Mouse (Mus musculus): ENCODE data around the gene Prdm1.

Gene Prdm1

DNA sequence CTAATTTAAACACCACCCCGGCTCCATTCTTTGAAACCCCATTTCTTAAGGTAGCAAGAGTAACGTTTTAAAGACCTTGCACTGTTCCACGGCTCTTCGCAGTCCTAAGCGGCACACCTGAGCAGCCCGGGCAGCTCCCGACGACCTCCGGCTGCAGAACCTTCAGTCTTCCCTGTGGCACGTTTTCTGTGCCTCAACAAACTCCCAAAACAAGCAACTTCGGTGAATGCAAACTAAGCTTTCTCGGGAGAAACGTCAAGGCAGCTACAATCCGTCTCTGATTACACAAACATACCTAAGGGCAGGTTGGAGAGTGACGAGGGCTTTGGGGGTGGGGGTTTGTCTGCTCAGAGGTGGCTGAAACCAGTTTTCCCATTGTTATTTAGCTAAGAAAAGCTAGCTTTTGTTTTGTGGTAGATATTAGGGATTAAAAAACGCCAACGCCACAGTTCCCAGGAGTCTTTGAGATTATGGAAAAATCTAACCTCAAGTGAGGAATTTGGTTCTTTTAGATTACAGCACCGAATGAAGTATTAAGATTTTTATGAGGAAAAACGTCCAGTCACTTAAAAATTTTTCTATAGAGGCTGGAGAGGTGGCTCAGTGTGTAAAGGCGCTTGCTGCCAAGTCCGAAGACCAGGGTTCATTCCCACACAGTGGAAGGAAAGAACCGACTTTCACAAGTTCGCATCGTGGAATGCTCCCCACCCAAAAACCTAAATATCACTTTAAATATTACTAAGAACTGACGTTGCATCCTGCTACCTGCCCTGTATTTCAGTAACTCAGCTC is at the start of gene Prdm1:
Gene Prdm1, minus strand, starts transcription at position 211 of the 792 bp plus-strand sequence.
- no peak for ATAC-seq (ENCODE audit: low TSS enrichment)

DNA sequence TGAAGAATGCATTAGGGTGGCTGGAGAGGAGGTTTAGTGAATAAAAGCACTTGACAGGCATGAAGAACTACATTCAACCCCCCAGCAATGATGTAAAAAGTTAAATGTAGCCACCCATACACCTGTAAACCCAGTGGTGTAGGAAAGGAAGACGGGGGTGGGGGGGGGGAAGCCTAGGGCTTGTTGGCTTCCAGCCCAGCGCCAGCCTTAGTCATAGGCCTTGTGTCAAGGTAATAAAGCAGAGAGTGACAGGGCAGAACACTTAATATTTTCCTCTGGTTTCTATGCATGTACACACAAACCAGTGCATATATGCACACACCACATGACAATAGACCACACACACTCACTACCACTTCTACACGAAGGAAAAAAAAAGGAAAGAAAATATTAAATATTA is 37.7 kb upstream of the Prdm1 start:
- no peak for ATAC-seq (ENCODE audit: low TSS enrichment)

DNA sequence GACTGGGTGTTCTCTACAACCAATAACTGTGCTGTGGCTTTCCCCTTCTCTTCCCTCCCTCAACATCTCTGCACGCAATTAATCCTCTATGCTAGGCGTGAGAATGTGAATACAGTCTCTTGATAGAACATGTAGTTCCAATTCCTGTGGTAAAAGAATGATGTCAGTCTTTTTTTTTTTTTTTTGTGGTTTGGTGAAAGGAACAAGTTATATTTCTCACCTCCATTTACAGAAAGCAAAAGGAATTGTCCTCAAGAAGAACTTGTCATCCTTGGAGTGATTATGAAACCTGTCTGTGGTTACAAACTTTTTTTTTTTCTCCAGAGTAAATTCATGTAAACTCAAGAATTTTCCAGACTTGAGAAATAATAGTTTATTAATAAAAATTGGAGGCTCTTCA is 36.8 kb upstream of the Prdm1 start:
- no peak for ATAC-seq (ENCODE audit: low TSS enrichment)

- no peak for ATAC-seq (ENCODE audit: low TSS enrichment)
Measured at GRCm38 (mm10) chr10:44556845-44557244, 28.5 kb upstream of the Prdm1 start.

DNA sequence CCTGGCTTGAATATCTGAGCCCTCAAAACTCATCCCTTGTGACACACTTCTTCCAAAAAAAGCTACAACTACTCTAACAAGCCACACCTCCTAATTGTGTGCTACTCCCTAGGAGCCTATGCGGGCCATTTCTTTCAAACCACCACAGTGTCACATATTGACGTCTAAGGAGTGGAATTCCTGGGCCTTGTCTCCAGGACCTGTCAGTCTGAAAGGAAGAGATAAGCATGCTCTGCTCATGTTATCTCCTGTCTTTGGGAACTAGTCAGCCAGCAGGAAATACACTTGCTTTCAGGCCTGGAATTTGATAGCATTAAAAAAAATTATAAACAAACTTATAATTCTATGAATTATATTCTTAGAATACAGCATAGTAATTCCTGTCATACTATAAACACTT is 27.0 kb upstream of the Prdm1 start:
- no peak for ATAC-seq (ENCODE audit: low TSS enrichment)

DNA sequence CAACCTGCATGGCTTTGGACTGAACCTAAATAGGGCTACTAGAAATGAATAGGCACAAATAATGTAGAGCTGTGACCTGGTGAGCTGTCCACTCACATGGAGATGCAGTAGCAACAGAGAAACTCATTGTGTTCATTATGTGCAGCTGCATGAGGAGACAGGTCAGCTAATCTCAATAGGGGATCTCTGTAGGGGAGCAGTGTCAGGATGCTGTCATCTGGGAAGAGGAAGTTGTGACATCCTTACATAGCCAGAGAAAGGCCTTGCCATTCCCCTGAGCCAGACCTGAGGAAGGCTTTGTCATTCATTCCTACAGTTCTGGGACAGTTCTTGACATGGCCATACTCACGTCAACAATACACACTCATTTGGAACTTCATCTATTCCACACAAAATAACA is 25.3 kb upstream of the Prdm1 start:
- no peak for ATAC-seq (ENCODE audit: low TSS enrichment)

DNA sequence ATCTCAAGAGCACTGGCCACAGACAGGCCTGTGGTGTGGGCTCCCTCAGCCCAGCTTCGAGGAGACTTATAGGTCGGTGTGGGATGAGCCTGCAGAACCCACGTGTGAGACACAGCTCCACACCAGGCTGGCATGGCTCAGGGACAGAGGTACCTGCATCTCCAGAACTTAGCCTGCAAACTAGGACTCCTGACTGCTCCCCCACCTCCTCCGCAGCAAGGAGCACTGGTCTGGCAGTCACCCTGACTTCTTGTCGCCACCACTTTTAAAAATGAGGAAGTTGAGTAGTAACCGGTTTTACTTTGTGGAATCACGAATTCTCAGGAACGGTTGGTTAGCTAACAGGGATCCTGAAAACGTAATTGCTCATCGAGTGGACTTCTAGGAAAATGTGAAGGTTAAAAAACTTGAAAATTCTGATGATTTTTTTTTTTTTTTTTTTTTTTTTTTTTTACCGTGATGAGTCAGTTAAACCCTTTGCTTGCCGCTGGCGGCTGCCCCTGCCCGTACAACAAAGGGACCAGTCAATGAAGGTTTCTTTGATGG is 10.8 kb upstream of the Prdm1 start:
- ATAC-seq (ENCODE audit: low TSS enrichment): peak; percentile 27; the same call in 1 of the 2 replicates

- ATAC-seq (ENCODE audit: low TSS enrichment): peak; percentile 59; the same call in 1 of the 2 replicates
Measured at GRCm38 (mm10) chr10:44538137-44538536, 9.8 kb upstream of the Prdm1 start.

DNA sequence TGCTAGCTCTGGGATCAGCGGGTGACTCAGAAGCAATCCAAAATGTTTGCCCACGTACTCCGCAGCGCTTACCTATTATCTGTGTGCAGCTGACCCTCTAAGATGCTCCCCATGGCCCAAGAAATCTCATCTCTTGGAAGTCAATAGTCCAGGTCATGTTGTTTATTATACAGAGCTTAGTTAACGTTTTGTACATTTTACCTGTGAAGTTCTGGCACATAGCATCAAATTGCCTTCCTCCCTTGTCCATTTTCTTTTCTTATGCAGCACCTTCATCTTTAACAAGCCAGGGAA is 1.7 kb upstream of the Prdm1 start:
- ATAC-seq (ENCODE audit: low TSS enrichment): no peak

DNA sequence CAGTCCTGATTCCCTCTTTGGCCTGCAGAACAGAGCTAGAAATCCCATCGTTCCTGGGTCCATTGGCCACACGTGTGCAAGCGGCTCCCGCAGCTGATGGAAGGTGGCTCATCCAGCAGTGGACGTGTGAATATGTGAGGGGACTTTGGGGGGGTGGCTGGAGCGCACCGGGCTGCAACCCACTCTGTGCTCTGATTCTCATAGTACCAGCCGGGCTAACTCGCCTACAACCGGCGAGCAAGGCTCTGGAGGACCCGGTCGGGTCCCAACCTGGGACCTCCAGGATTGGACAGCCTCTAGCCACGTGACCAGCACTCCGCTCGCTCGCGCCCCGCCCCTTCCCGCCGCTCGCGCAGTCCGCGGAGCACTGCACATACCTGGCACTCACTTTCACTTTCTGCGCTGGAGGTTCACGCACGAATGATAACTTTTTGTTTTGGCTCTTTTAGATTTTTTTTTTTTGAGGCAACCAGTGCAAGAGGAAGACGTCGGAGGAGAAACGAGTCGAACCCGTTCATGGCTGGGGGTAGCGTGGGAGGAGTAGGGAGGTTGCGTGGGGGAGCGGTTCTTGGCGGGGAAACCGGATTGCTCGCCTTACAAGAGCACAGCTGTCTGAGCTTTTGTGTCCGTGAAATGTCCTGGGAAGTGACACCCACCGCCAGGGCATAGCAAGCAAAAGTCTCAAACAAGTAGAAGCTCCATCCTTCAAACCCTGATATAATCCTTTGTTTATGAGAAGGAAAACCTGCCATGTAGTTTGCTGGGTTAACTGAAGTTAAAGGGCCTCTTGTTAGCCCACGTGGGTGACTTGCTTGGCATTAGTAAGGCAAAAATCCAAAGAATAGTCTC is 1.1 kb upstream of the Prdm1 start:
- peak; percentile 85 for ATAC-seq (ENCODE audit: low TSS enrichment)

- no peak for ATAC-seq (ENCODE audit: low TSS enrichment)
Measured at GRCm38 (mm10) chr10:44527651-44528050, 650 bp downstream of the Prdm1 start.

DNA sequence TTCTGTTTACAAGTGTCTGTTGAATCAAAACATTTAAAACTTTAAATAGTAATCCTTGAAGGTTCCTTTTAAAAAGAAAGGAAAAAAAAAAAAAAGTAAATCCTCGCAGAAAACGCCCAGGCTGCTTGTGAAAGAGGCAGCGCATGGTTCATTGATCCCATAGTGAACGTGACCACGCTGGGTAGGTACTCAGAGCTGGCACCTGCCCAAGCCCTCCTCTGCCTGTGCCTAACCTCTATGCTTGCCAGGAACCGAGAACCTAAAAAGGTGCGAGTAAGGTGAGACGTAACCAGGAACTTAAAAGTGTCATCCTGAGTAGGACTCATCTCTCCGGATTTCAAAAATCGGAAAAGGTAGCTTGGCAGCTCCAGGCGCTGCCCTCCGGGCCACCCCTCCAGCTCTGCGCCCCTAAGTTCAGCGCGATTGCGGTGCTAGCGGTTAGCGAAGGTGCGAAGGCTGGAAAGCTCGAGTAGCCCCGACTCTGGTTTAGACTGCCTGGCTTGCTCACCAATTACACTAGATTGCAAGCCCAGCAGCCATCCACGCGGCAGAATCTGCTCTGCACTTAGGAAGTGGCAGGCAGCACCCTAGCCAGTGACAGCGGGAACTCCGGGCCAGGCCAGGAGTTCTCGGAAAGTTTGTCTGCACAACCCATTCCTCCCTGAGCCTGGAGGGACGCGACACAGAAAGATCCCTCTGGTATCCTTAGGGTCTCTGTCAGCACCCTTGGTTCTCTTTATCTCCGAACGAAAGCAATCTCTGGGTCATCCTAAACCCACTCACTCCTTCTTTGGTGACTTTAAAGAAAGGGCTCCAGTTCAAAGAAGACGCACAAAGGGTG is 1.3 kb downstream of the Prdm1 start:
- 0 out of 2 replicates have a peak, but pooled peaks have one; percentile 9 for ATAC-seq (ENCODE audit: low TSS enrichment)

DNA sequence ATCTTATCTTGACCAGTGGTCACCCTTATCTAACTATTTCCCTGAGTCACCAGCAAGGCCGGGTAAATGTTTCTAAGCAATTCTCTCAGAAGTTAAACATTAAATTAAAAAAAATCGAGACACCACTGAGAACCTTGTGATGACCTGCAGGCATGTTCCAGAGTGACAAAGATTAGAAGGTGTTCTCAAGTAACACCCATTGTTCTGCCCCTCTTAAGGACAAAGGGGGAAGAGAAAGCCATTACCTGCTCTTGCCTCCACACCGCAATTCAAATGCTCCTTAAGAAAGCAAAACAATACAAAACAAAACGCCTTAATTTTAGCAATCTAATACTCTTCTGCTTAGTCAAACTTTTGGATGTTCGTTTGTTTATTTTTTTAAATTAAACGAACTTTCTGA is 8.1 kb downstream of the Prdm1 start:
- ATAC-seq (ENCODE audit: low TSS enrichment): no peak

DNA sequence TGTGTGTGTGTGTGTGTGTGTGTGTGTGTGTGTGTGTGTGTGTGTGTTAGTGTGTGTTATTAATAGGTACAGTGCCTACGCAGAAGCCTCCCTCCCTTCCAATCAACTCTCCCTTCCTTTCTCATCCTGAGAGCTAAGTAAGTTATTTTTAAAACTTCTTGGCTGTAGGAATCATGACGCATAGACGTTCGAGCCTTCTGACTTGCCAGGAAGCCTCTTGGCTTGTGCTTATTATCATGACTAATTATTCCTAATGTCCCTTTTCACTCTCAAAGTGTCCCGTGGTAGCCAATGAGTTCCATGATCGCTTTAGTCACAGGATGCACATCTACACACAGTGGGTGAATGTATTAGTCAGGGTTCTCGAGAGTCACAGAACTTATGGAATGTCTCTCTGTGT is 9.7 kb downstream of the Prdm1 start:
- 0 out of 2 replicates have a peak, but pooled peaks have one; percentile 34 for ATAC-seq (ENCODE audit: low TSS enrichment)

DNA sequence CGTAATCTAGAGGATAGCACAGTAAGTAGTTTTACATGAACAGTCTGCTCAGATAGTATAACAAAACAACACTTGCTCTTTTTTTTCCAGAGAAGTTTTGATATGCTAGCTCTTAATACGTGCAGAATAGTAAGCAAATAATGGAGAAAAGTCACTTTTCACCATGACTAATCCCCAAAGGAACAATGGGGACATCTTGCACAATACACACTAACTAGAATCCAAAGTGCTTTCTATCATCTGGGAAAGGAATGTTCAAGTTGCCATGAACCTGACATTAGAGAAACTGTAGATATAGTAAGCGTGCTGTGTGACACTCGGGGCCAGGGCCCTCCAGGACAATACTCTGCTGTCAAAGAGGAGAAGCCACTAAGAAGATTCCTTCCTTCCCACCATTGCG is 15.2 kb downstream of the Prdm1 start:
- ATAC-seq (ENCODE audit: low TSS enrichment): no peak

GRCm38 (mm10) chr10:44511029-44511428 is 17.3 kb downstream of the Prdm1 start:
- ATAC-seq (ENCODE audit: low TSS enrichment): no peak

GRCm38 (mm10) chr10:44508649-44509048 is 19.7 kb downstream of the Prdm1 start:
- no peak for ATAC-seq (ENCODE audit: low TSS enrichment)

- no peak for ATAC-seq (ENCODE audit: low TSS enrichment)
Measured at GRCm38 (mm10) chr10:44507984-44508383, 20.3 kb downstream of the Prdm1 start.

- no peak for ATAC-seq (ENCODE audit: low TSS enrichment)
Measured at GRCm38 (mm10) chr10:44502891-44503290, 25.4 kb downstream of the Prdm1 start.

DNA sequence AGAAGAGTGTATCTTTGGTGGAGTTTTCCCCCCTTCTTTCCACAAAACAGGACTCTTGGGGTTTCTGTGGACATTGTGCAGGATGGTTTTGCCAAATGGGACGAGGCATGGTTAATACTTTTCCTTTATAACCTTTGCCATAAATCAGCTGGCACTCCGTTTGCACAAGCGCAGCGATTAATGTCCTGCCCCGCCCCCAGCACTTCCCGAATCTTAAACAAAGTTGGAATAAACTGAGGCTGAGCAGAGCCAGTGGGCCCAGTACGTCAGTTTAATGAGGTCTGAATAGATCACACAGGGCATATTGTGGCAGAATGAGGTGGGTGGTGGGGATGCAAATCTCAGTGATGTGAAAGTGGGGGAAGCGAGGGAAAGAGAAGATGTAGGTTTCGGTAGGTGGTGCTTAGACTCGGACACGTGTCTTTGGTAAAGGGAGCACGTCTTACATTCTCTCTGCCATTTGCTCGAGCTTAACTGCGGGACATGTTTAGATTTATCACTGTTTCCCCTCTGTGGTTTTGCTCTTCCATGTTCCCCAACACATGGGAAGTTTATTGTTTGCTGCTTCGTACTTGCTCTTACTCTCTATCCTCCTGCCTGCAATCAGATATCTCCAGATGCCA is 28.3 kb downstream of the Prdm1 start:
- ATAC-seq (ENCODE audit: low TSS enrichment): no peak

DNA sequence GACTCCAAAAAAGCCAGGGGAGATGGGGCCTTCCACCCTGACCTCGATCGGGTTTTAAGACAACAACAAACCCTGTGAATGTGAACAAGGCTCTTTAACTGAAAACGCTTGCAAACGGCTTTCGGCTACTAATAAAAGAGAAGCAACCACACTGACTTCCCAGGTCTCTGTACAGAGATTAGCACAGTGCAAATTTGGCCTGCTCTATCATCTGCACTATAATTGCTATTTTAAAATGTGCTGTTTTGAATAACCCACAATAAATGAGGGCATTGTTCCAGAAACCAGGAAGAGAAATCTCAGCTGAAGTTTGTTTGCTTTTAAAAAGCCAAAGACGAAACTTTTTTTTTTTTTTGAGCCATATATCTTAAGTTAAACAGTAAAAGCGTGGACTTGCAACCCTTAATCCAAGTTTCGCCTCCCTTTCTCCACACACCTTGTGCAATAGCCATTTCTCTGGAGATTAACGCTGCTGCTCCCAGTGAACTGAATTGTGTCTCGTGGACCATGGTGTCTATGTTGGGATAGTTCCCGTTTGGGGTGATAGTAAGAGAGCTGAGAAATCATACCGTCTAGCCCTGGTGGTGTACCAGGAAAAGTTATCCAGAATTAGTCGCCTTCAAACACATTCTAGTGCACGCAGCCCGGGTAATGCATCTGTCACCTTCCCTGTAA is 34.3 kb downstream of the Prdm1 start:
- ATAC-seq (ENCODE audit: low TSS enrichment): no peak

Data from frontal cortex, adult (tissue).